Mouse (Mus musculus) embryo, embryonic 10.5 days (tissue): ENCODE results near the gene Aldh3b1.
"Not testable (repeated sequence)": the region's sequence is repeated elsewhere in the genome, so short reads cannot be mapped to it uniquely, and the experiment has no call there.

ENCODE experiments used
- DNase-seq: peaks from one replicate; pipeline ENCODE4 v3.0.0-alpha.2; 2015; ENCODE audit warnings: low spot score

Aldh3b1 gene

GRCm38 (mm10) chr19:3929211-3929941 lies at the start of gene Aldh3b1:
Gene Aldh3b1, minus strand, starts transcription at chr19:3929808.
- DNase-seq = no peak

- DNase-seq = no peak
Measured at GRCm38 (mm10) chr19:3975866-3976265, 46.3 kb upstream of the Aldh3b1 start.

- DNase-seq = not testable (repeated sequence)
Measured at GRCm38 (mm10) chr19:3974608-3975007, 45.0 kb upstream of the Aldh3b1 start.

GRCm38 (mm10) chr19:3972229-3972628 lies 42.6 kb upstream of the Aldh3b1 start, which contains the start of gene Aldh3b2:
Gene Aldh3b2, plus strand, starts transcription at chr19:3972328.
- no peak for DNase-seq

DNA sequence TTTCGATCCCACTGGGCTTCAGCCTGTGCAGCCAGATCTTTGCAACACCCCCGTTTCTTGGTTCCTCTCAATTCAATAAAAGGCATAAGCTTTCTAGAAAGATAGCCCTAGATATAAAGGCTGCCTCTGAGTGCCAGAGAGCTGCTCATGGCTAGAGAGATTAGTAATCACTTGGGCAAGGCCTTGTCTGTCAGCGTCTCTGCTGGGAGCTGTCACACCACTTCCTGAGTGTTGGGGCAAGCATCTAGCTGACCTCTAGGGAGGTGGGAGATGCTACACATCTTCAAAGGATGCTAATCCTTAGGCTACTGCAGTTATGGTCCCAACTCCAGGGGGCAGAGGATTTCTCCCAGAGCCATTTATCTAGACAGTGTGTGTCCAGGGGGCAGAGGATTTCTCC lies 37.6 kb upstream of the Aldh3b1 start:
- DNase-seq = no peak

- DNase-seq = no peak
Measured at GRCm38 (mm10) chr19:3966330-3967075, 36.9 kb upstream of the Aldh3b1 start.

GRCm38 (mm10) chr19:3964030-3964429 lies 34.4 kb upstream of the Aldh3b1 start:
- no peak for DNase-seq

- DNase-seq = no peak
Measured at GRCm38 (mm10) chr19:3962469-3962868, 32.9 kb upstream of the Aldh3b1 start.

DNA sequence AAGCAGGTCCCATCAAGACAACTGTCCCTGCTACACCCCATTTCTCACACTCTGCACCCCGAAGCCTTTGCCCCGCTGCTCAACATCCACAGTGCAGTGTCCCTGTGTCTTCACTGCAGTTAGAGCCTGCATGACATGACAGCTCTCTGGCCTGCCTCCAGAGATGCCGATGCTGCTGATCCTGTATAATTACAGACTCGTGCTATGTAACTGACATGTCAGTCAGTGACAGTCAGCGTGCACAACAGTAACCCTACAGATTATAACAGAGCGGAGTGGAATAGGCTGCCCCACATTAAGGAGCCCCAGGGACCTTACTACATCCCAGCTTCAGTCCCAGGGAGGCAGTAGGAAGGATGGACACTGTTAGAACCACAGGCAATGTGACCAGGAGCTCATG lies 32.2 kb upstream of the Aldh3b1 start:
- DNase-seq = not testable (repeated sequence)

- no peak for DNase-seq
Measured at GRCm38 (mm10) chr19:3960211-3960610, 30.6 kb upstream of the Aldh3b1 start.

DNA sequence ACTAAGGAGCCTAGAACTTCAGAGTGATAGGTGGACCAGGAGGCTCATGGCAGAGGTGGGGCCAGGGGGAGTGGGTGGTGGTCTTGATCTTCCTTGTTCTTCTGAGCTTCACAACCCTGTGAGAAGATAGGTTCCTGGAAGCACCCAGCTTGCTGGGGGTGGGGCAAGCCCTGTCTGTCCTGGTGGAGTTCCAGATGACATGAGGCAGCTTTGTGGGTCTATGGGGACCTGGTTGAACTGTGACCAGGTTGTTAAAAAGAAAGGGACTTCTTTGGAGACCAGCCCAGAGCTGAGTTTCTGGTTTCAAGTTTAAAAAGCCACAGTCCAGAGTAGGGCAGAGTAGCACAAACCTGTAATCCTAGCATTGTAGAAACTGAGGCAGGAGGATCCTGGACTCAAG lies 29.4 kb upstream of the Aldh3b1 start:
- no peak for DNase-seq

DNA sequence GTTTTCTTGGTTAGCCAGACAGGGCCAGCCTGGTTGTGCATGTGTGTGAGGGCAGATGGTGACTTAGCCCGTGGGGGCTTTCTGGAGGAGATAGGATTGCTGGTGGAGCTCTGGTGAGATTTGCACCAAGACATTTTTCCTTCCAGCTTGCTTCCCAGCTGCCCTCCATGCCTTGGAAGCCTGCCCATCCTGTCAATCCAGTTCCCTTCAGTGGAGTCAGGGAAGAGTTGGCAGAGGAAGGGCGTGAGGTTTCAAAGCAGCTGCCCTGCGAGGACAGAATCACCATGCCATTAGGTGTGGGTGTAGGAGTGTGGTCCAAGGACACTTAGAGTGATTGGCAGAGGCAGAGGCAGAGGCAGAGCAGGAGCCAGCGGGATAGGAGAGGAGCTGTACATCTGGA lies 28.9 kb upstream of the Aldh3b1 start, which contains the start of gene Aldh3b3:
Aldh3b3 (plus strand) TSS at position 176 of the 400 bp plus-strand sequence.
- DNase-seq = no peak

DNA sequence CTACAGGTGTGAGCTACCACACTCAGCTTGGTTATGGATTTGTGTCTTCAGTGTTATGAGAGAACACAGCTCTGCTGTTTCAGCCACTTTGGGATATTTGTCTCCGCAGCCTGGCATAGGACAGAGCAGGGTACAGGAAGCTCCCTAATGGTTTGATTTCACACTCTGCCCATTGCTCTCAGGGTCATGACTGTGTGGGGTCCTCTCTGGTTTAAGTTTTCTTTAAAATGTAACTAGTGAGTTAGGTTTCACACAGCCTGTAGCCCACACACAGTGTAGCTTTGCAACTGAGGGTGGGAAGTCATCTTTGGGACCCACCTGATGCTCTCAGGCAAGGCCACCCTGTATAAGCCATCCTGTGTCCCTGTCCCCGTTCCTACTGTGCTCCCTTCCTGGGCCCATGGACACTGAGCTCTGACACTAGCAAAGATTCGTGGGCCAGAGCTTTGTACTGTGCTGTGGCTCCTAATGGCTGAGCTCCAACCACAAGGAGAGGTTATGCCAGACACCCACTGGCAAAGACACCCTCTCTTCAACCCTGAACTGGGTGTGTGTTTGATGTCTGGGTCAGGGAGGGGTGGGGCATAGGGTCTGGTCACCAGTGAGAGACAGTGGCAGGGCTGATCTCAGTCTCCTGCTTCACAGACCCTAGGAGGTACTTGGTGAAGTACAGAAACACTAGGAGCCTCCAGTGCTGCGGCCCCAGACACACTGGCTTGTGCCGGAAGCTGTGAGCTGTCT lies 27.9 kb upstream of the Aldh3b1 start:
- not testable (repeated sequence) for DNase-seq

- DNase-seq = no peak
Measured at GRCm38 (mm10) chr19:3955804-3956203, 26.2 kb upstream of the Aldh3b1 start.

GRCm38 (mm10) chr19:3955033-3955432 lies 25.4 kb upstream of the Aldh3b1 start:
- DNase-seq = no peak

GRCm38 (mm10) chr19:3952099-3952498 lies 22.5 kb upstream of the Aldh3b1 start:
- no peak for DNase-seq

GRCm38 (mm10) chr19:3951461-3951860 lies 21.9 kb upstream of the Aldh3b1 start:
- no peak for DNase-seq

DNA sequence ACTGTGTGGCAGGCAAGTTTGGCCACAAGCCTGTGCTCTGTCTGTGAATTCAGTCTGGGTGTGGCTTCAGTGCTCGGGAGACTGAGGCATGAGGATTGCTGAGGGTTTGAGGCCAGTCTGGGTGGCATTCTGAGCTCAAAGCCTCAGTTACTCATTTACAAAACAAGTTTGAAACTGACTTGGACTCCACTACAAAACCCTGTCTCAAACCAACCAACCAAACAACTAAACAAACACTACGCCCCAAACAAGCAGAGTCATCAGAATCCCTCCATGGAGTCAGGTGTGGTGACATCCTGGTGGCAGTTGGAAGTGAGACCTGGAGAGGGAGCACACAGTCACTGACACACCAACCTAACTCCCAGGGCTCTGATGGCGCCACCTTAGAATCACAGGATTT lies 20.7 kb upstream of the Aldh3b1 start:
- no peak for DNase-seq

DNA sequence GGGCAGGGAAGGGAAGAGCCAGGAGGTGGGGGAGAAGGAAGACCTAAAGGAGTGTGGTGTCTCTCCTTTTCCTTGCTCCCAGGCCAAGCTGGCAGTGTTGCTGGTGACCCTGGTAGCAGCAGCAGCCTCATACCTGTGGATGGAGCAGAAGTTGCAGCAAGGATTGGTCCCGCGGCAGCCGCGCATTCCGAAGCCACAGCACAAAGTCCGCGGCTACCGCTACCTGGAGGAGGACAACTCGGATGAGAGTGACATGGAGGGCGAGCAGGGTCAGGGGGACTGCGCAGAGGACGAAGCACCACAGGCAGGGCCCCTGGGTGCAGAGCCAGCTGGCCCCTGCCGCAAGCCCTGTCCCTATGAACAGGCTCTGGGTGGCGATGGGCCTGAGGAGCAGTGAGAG lies 18.9 kb upstream of the Aldh3b1 start:
- no peak for DNase-seq

DNA sequence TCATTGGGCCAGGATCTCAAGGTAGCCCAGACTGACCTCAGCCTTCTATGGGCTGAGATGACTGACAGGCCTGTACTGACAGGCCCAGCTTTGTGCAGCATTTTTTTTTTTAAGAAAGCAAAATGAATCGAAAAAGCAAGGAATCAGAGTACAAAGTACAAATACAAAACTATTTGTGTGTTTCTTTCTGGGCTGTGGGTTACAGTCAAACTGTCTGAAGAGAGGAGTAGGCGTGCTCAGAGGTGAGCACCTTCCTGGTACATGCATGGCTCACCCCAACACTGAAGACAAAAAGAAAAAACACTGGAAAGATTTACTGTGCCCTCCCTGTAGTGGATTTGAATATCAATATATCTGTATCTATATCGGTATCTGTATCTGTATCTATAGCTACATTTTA lies 18.2 kb upstream of the Aldh3b1 start:
- no peak for DNase-seq

DNA sequence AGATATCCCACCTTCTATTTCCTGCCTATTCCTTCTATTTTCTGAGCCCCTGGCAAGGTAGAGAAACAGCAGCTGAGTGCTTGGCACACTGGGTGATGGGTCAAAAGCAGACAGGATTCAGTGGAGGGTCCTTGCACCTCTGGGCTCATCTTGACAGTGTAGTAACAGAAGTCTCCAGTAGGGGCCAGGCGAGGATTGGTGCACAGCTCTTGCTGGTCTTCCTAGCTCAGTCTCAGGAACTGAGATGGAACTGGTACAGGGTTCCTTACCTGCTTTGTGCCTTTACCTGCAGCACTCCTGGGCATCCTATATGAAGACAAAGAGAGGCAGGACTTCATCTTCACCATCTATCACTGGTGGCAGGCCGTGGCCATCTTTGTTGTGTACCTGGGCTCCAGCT lies 17.1 kb upstream of the Aldh3b1 start:
- DNase-seq = peak; percentile 82

DNA sequence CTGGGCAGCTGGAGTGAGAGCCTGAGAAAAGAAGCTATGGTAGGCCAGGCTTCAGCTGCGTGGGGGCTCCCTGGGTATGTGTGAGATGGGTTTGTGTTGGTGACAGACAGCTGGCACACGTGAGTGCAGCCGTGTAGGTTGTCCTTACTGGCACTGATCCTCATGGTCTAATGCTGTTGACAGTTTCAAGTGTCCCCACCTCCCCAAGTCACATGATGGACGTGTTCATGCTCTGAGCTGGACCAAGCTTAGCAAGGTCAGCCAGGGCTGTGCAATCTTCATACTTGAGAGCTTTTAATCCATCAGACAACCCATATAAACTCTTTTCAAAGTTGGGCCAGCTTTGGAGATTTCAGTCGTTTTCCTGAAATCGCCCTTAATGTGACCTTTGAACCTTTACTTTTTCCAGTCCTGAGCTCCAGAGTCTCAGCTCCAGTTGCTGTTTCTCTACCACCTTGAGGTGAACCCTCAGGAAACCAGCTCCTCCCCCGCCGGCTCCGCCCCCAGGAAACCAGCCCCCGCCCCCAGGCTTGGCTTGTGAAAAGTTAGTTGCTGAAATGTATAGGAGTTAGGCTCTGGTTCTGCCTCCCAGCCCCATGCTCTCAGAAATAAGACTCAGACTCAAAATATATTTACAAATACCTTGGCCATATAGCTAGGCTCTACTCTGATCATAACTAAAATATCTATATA lies 16.4 kb upstream of the Aldh3b1 start:
- peak; percentile 19 for DNase-seq
